Mouse (Mus musculus) lung, embryonic 16.5 days (tissue): ENCODE results near the gene Cntn3. TPM values are rescaled to one million over a fixed set of nuclear protein-coding genes. Genes with fewer than 3 reads are reported as not detected.

Source experiments
- ATAC-seq: fragments of 200-750 bp; cut with Nextera tagmentation; 2 replicates; pipeline ENCODE4 v1.8.0; 2017; ENCODE audit warnings: low read depth, mild to moderate bottlenecking, moderate library complexity
- H3K27ac ChIP-seq: fragments of 300-500 bp; sonication (generic); 2 replicates; pipeline ENCODE4 v1.5.1; 2014; ENCODE audit warnings: mild to moderate bottlenecking, control low read depth, low read length
- H3K27me3 ChIP-seq: fragments of 300-500 bp; sonication (generic); 2 replicates; pipeline ENCODE4 v1.6.1; 2014; ENCODE audit warnings: low read depth, low read length, mixed read lengths; ENCODE audit not compliant: control insufficient read depth, insufficient read depth
- H3K36me3 ChIP-seq: fragments of 300-500 bp; sonication (generic); 2 replicates; pipeline ENCODE4 v1.6.1; 2014; ENCODE audit warnings: low read length; ENCODE audit not compliant: control insufficient read depth, insufficient read depth
- H3K4me1 ChIP-seq: fragments of 300-500 bp; sonication (generic); replicated peaks from 2 replicates; pipeline ENCODE4 v1.6.1; 2014; ENCODE audit warnings: low read length, mixed read lengths; ENCODE audit not compliant: control insufficient read depth, insufficient read depth
- H3K4me2 ChIP-seq: fragments of 300-500 bp; sonication (generic); 2 replicates; pipeline ENCODE4 v1.6.1; 2014; ENCODE audit warnings: low read depth, low read length, control low read depth
- H3K4me3 ChIP-seq: fragments of 300-500 bp; sonication (generic); 2 replicates; pipeline ENCODE4 v1.5.1; 2014; ENCODE audit warnings: mild to moderate bottlenecking, low read length, control low read depth
- H3K9ac ChIP-seq: fragments of 300-500 bp; sonication (generic); 2 replicates; pipeline ENCODE4 v1.6.1; 2014; ENCODE audit warnings: low read length, control low read depth
- H3K9me3 ChIP-seq: fragments of 300-500 bp; sonication (generic); 2 replicates; pipeline ENCODE4 v1.6.1; 2016; ENCODE audit warnings: low read length; ENCODE audit not compliant: control insufficient read depth
- WGBS: fragments of 180-500 bp; shearing (Covaris S2); extraction: QIAGEN DNeasy Blood & Tissue Kit; methylation state at CpG from one replicate; pipeline ENCODE4 v1.1.7; 2014; 5-methylcytosine and 5-hydroxymethylcytosine counted together
- polyA plus RNA-seq: library from polyadenylated mRNA; unstranded; fragments of >200 nt; fragmentation: Nextera tagmentation; extraction: Ambion mirVana; gene quantifications from 2 replicates; pipeline ENCODE4 v1.2.1, GENCODE M21; 2015

The Cntn3 gene
- polyA plus RNA-seq, 1 experiment from 2014 or later = 0.25 TPM

DNA sequence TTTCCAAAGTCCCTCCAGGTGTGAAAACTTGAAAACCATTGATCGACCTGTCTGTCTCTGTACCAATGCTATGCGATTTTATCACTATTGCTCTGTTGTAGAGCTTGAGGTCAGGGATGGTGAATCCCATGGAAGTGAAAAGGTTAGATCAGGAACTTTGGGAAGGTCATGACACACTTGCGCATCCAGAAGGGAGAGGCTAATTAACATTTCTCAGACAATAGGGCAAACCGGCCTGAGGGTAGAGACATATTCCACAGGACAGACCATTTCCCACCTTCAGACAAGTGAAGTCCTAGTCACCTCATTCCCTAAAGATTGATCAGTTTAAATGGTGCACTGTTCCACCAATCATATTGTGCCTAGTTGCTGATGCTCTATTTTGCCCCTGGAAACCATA lies 451.2 kb downstream of the Cntn3 start:
- no peaks in the 10 kb centered on the region for H3K4me1 ChIP-seq
- no peak for ATAC-seq
- 92% methylated on average over 4 of the region's 4 CpGs for WGBS

DNA sequence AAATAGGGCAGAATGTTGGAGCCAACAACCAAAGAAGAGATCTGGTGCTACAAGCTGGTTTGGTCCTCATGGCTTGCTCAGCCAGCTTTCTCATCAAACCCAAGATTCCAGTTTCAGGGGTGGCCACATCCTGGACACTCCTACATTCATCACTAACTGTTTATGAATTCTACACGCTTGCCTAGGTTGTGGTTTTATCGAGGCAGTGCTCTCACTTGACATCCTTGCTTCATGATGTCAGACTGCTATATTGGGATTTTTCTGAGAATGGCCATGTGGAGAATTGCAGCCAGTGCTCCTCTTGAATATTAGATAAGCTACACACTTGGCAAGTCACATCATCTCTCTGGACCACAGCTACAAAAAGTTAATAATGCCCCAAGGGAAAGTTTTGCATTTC lies 452.9 kb downstream of the Cntn3 start:
- Histone ChIP-seq H3K27me3 (no peaks in the 10 kb centered on the region), H3K4me2 (no peak overlapping the region), H3K9ac (no peak overlapping the region), H3K36me3 (no peaks in the 10 kb centered on the region), H3K9me3 (no peaks in the 10 kb centered on the region), H3K27ac (no peak overlapping the region), H3K4me3 (no peak overlapping the region), H3K4me1 (no peaks in the 10 kb centered on the region)
- 44% methylated on average over 2 of the region's 2 CpGs for WGBS
- ATAC-seq = no peak

More for the DNA sequence above, 451.2 kb downstream of the Cntn3 start:
- Histone ChIP-seq H3K27me3 (no peaks in the 10 kb centered on the region), H3K36me3 (no peaks in the 10 kb centered on the region), H3K27ac (no peak overlapping the region), H3K9me3 (no peaks in the 10 kb centered on the region), H3K9ac (no peak overlapping the region), H3K4me2 (no peak overlapping the region), H3K4me3 (no peak overlapping the region)

DNA sequence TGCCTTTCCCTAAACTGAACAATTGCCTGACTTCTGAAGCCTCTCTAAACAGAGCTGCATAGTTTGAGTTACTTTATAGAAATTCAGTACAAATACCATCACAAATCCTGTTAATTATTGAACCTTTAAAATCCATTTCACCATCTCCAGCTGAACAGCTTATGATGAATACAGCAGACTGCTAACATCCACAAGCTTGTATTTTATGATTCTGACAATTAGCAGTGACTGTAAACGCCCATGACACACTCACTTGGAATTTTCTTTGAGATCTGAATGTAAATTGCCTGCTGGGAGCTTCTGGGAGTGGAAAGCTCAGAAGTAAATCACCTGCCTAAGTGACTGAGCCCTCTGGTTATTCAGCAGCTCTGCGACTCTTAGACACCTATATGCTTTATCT lies 459.3 kb downstream of the Cntn3 start:
- Histone ChIP-seq H3K4me3 (no peak overlapping the region), H3K9me3 (no peaks in the 10 kb centered on the region), H3K27me3 (no peaks in the 10 kb centered on the region), H3K4me1 (no peaks in the 10 kb centered on the region), H3K27ac (no peak overlapping the region), H3K9ac (no peak overlapping the region), H3K36me3 (no peaks in the 10 kb centered on the region), H3K4me2 (no peak overlapping the region)
- ATAC-seq = no peak
- 58% methylated on average over 2 of the region's 2 CpGs for WGBS
